Mouse (Mus musculus) hindbrain, embryonic 10.5 days (tissue): ENCODE measurements at regions not wholly inside any gene's neighbourhood (a gene's known extent, or its start where the extent isn't known, plus 50 kb on each side); places are given as distances from the start of the nearest gene placed in this dataset.

Source experiments
- DNase-seq: peaks from one replicate; pipeline ENCODE4 v3.0.0-alpha.2; 2017; ENCODE audit warnings: low spot score
- H3K27ac ChIP-seq: fragments of 300-500 bp; sonication (generic); 2 replicates; pipeline ENCODE4 v1.5.1; 2016; ENCODE audit warnings: mild to moderate bottlenecking, moderate library complexity
- H3K27me3 ChIP-seq: fragments of 300-500 bp; sonication (generic); 2 replicates; pipeline ENCODE4 v1.6.1; 2016; ENCODE audit warnings: mild to moderate bottlenecking; ENCODE audit not compliant: poor library complexity, insufficient read depth, severe bottlenecking
- H3K36me3 ChIP-seq: fragments of 300-500 bp; sonication (generic); 2 replicates; pipeline ENCODE4 v1.6.1; 2016; ENCODE audit warnings: mild to moderate bottlenecking, moderate library complexity
- H3K4me1 ChIP-seq: fragments of 300-500 bp; sonication (generic); replicated peaks from 2 replicates; pipeline ENCODE4 v1.6.1; 2016; ENCODE audit warnings: mild to moderate bottlenecking
- H3K4me3 ChIP-seq: fragments of 300-500 bp; sonication (generic); 2 replicates; pipeline ENCODE4 v1.5.1; 2016; ENCODE audit warnings: mild to moderate bottlenecking, moderate library complexity
- H3K9me3 ChIP-seq: fragments of 300-500 bp; sonication (generic); 2 replicates; pipeline ENCODE4 v1.6.1; 2016; ENCODE audit warnings: mild to moderate bottlenecking, moderate library complexity
- WGBS: fragments of 180-500 bp; shearing (Covaris S2); methylation state at CpG from one replicate; pipeline ENCODE4 v1.1.7; 2016; 5-methylcytosine and 5-hydroxymethylcytosine counted together

GRCm38 (mm10) chr1:169872865-169873264 lies 55.6 kb upstream of the Ccdc190 start:
- H3K4me3 ChIP-seq: no peak overlapping the region
- WGBS: 32% methylated on average over 3 of the region's 3 CpGs
- H3K27me3 ChIP-seq: peaks cover 4% of the 10 kb centered on the region; the same call in 1 of the 2 replicates
- H3K36me3 ChIP-seq: no peaks in the 10 kb centered on the region
- H3K4me1 ChIP-seq: peaks cover 12% of the 10 kb centered on the region
- H3K9me3 ChIP-seq: no peaks in the 10 kb centered on the region
- no peak overlapping the region for H3K27ac ChIP-seq
- DNase-seq: peak; percentile 19

- peaks cover 4% of the 10 kb centered on the region; the same call in 1 of the 2 replicates for H3K27me3 ChIP-seq
- H3K9me3 ChIP-seq: no peaks in the 10 kb centered on the region
- H3K27ac ChIP-seq: no peak overlapping the region
- DNase-seq: no peak
- H3K4me1 ChIP-seq: peaks cover 11% of the 10 kb centered on the region
- WGBS: 93% methylated on average over 3 of the region's 3 CpGs
- no peak overlapping the region for H3K4me3 ChIP-seq
- H3K36me3 ChIP-seq: no peaks in the 10 kb centered on the region
Measured at GRCm38 (mm10) chr1:169868636-169869035, 59.8 kb upstream of the Ccdc190 start.

DNA sequence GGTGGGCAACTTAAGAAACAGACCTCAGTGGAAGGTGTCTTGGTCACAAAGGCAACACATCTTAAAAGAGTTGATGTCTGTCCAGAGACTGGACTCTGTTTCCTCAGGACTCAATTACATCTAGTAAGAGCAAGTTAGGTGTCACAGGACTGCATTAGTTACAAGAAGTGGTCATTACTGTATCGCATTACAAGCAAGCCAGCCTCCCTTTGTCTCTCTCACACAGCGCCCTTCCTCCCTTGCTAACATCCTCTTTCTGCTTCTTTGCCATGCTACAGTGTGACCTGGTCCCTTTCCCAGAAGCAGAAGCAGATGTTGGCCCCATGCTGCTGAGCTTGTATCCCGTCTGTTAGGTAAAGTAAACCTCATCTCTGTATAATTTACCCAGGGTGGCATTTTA lies 61.0 kb upstream of the Ccdc190 start:
- peaks cover 4% of the 10 kb centered on the region; the same call in 1 of the 2 replicates for H3K27me3 ChIP-seq
- no peaks in the 10 kb centered on the region for H3K36me3 ChIP-seq
- no peak overlapping the region for H3K4me3 ChIP-seq
- H3K9me3 ChIP-seq: no peaks in the 10 kb centered on the region
- H3K4me1 ChIP-seq: no peaks in the 10 kb centered on the region
- H3K27ac ChIP-seq: no peak overlapping the region
- 65% methylated on average over 3 of the region's 3 CpGs for WGBS
- no peak for DNase-seq

GRCm38 (mm10) chr1:169866840-169867239 lies 61.6 kb upstream of the Ccdc190 start:
- Histone ChIP-seq H3K27ac (no peak overlapping the region), H3K27me3 (peaks cover 4% of the 10 kb centered on the region; the same call in 1 of the 2 replicates), H3K4me1 (no peaks in the 10 kb centered on the region), H3K4me3 (no peak overlapping the region), H3K9me3 (no peaks in the 10 kb centered on the region), H3K36me3 (no peaks in the 10 kb centered on the region)
- DNase-seq: no peak
- 88% methylated on average over 6 of the region's 6 CpGs for WGBS

- H3K4me3 ChIP-seq: no peak overlapping the region
- no peaks in the 10 kb centered on the region for H3K4me1 ChIP-seq
- no peak for DNase-seq
- H3K9me3 ChIP-seq: no peaks in the 10 kb centered on the region
- H3K27ac ChIP-seq: no peak overlapping the region
- no peaks in the 10 kb centered on the region for H3K36me3 ChIP-seq
- no peaks in the 10 kb centered on the region for H3K27me3 ChIP-seq
- 88% methylated on average over 3 of the region's 3 CpGs for WGBS
Measured at GRCm38 (mm10) chr1:169859041-169859440, 69.4 kb upstream of the Ccdc190 start.

GRCm38 (mm10) chr1:169851663-169852062 lies 76.8 kb upstream of the Ccdc190 start:
- H3K27me3 ChIP-seq: no peaks in the 10 kb centered on the region
- WGBS: 68% methylated on average over 4 of the region's 4 CpGs
- no peaks in the 10 kb centered on the region for H3K4me1 ChIP-seq
- H3K36me3 ChIP-seq: no peaks in the 10 kb centered on the region
- H3K9me3 ChIP-seq: no peaks in the 10 kb centered on the region
- no peak overlapping the region for H3K4me3 ChIP-seq
- no peak overlapping the region for H3K27ac ChIP-seq
- DNase-seq: peak; percentile 12

GRCm38 (mm10) chr1:169848254-169849015 lies 80.0 kb upstream of the Ccdc190 start:
- no peaks in the 10 kb centered on the region for H3K36me3 ChIP-seq
- no peaks in the 10 kb centered on the region for H3K27me3 ChIP-seq
- H3K4me3 ChIP-seq: no peak overlapping the region
- H3K4me1 ChIP-seq: no peaks in the 10 kb centered on the region
- H3K9me3 ChIP-seq: no peaks in the 10 kb centered on the region
- no peak overlapping the region for H3K27ac ChIP-seq
- DNase-seq: no peak
- 86% methylated on average over 10 of the region's 10 CpGs for WGBS

GRCm38 (mm10) chr1:169842490-169842889 lies 86.0 kb upstream of the Ccdc190 start:
- H3K27ac ChIP-seq: no peak overlapping the region
- no peaks in the 10 kb centered on the region for H3K36me3 ChIP-seq
- H3K4me3 ChIP-seq: no peak overlapping the region
- DNase-seq: no peak
- H3K9me3 ChIP-seq: no peaks in the 10 kb centered on the region
- 87% methylated on average over 4 of the region's 4 CpGs for WGBS
- H3K27me3 ChIP-seq: no peaks in the 10 kb centered on the region
- peaks cover 1% of the 10 kb centered on the region; the same call in 1 of the 2 replicates for H3K4me1 ChIP-seq

- DNase-seq: no peak
- Histone ChIP-seq H3K36me3 (no peaks in the 10 kb centered on the region), H3K4me1 (peaks cover 3% of the 10 kb centered on the region; the same call in 1 of the 2 replicates), H3K27me3 (no peaks in the 10 kb centered on the region), H3K27ac (no peak overlapping the region), H3K4me3 (no peak overlapping the region), H3K9me3 (no peaks in the 10 kb centered on the region)
- 88% methylated on average over 4 of the region's 4 CpGs for WGBS
Measured at GRCm38 (mm10) chr1:169840948-169841347, 87.5 kb upstream of the Ccdc190 start.

DNA sequence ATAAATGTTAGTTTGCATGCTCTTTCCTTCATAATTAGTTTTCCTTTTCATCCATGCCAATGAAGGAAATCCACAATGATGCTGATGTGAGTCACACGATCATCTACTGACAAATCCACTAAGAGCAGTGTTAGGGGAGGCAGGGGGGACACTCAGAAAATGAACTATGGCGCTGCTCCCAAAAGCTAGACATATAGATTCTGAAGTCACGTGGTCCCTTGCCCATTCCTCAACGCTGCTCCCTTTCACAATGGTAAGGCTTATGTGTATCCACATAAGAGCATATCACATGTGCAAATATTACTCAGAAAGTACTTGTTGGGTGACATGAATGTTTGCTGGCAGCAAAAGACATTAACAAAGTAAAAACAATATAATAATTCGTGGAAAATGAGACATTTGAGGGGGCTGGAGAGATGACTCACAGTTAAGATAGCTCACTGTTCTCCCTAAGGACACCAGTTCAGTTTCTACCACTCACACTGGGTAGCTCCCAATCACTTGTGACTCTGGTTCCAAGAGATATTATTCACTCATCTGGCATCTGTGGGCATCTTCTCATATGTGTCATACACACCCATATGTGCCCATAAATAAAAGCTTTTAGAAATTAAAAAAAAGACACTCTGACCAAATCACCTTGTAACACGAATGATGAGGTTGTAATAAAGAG lies 88.3 kb upstream of the Ccdc190 start:
- DNase-seq: no peak
- H3K9me3 ChIP-seq: no peaks in the 10 kb centered on the region
- WGBS: 82% methylated on average over 6 of the region's 6 CpGs
- H3K36me3 ChIP-seq: no peaks in the 10 kb centered on the region
- no peaks in the 10 kb centered on the region for H3K27me3 ChIP-seq
- H3K4me1 ChIP-seq: peaks cover 3% of the 10 kb centered on the region; the same call in 1 of the 2 replicates
- H3K4me3 ChIP-seq: no peak overlapping the region
- no peak overlapping the region for H3K27ac ChIP-seq

DNA sequence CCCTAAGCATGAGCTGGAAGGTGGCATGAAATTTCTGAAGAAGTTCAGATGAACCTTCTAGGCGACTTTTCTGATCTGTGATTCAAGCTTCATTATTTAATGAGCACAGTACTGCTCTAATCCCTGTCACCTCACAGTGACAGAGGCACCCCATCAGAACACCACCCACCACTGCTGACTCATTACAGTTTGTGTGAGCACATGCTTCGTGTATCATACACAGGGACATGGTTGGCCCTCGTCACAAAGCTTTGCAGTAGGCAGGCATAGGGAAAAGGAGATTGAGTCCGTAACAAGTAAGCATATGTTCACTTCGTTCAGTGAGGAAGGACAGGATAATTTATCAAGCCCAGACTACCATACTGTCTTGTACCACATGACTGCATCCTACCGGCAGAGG lies 85.9 kb upstream of the Rgs4 start:
- peaks cover 3% of the 10 kb centered on the region; the same call in 1 of the 2 replicates for H3K4me1 ChIP-seq
- no peak overlapping the region for H3K4me3 ChIP-seq
- 84% methylated on average over 6 of the region's 6 CpGs for WGBS

GRCm38 (mm10) chr1:169831326-169832066 lies 84.1 kb upstream of the Rgs4 start:
- H3K36me3 ChIP-seq: no peaks in the 10 kb centered on the region
- no peaks in the 10 kb centered on the region for H3K27me3 ChIP-seq
- 65% methylated on average over 8 of the region's 8 CpGs for WGBS
- H3K9me3 ChIP-seq: no peaks in the 10 kb centered on the region
- H3K4me3 ChIP-seq: no peak overlapping the region
- no peaks in the 10 kb centered on the region for H3K4me1 ChIP-seq
- DNase-seq: no peak
- no peak overlapping the region for H3K27ac ChIP-seq

More for the DNA sequence above, 85.9 kb upstream of the Rgs4 start:
- DNase-seq: no peak
- Histone ChIP-seq H3K27ac (no peak overlapping the region), H3K9me3 (no peaks in the 10 kb centered on the region), H3K27me3 (no peaks in the 10 kb centered on the region), H3K36me3 (no peaks in the 10 kb centered on the region)

DNA sequence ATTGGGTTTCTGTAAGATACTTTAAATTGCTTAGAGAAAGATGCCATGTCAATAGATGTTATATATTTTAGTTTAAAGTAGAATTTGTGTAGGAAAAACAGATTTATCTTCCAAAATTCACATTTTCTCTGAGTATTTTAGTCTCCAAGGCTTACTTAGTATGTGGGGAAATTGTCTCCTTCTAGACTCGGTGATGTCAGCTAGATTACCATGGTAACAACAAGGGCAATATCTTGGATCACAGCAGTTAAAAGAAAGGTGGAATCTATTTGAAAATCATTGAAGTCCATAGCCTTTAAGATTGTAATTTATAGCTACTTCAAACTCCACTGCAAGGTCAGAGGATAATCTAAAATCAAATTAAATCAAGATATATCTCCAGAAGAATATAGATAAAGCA lies 83.2 kb upstream of the Rgs4 start:
- DNase-seq: no peak
- H3K4me3 ChIP-seq: no peak overlapping the region
- WGBS: 57% methylated on average over 1 of the region's 1 CpGs

More for the DNA sequence above, 83.2 kb upstream of the Rgs4 start:
- no peaks in the 10 kb centered on the region for H3K27me3 ChIP-seq
- no peaks in the 10 kb centered on the region for H3K4me1 ChIP-seq
- no peaks in the 10 kb centered on the region for H3K36me3 ChIP-seq
- H3K9me3 ChIP-seq: no peaks in the 10 kb centered on the region
- no peak overlapping the region for H3K27ac ChIP-seq
